Mouse (Mus musculus) liver, embryonic 14.5 days (tissue): ENCODE measurements around the gene Gm8334. TPM values are rescaled to one million over a fixed set of nuclear protein-coding genes. Genes with fewer than 3 reads are reported as not detected.
"Not testable (repeated sequence)": the region's sequence is repeated elsewhere in the genome, so short reads cannot be mapped to it uniquely, and the experiment has no call there.

Source experiments
- ATAC-seq: fragments of 200-750 bp; cut with Nextera tagmentation; 2 replicates; pipeline ENCODE4 v1.8.0; 2017; ENCODE audit warnings: moderate number of reproducible peaks, mild to moderate bottlenecking, moderate library complexity; ENCODE audit not compliant: insufficient read depth
- DNase-seq, 3 experiments: peaks; one replicate each; pipeline ENCODE4 v3.0.0-alpha.2; 2012 to 2013; ENCODE audit warnings: low read depth in 3 of 3, low spot score in 3 of 3
- H3K27ac ChIP-seq: fragments of 300-500 bp; sonication (generic); 2 replicates; pipeline ENCODE4 v1.5.1; 2014; ENCODE audit warnings: moderate library complexity, mild to moderate bottlenecking, control low read depth, inconsistent platforms
- H3K27me3 ChIP-seq: fragments of 300-500 bp; sonication (generic); 2 replicates; pipeline ENCODE4 v1.6.1; 2014; ENCODE audit warnings: mild to moderate bottlenecking, low read length, moderate library complexity; ENCODE audit not compliant: control insufficient read depth, insufficient read depth
- H3K36me3 ChIP-seq: fragments of 300-500 bp; sonication (generic); replicated peaks from 2 replicates; pipeline ENCODE4 v1.6.1; 2014; ENCODE audit warnings: low read depth; ENCODE audit not compliant: control insufficient read depth, insufficient read depth
- H3K4me1 ChIP-seq, 2 experiments: fragments of 200-500 bp in 1 of 2; fragments of 300-500 bp in 1 of 2; sonication (generic) in 1 of 2; replicated peaks; 2 replicates each; pipeline ENCODE4 v1.6.1; 2012 to 2014; ENCODE audit warnings: antibody characterized with exemption in 1 of 2, inconsistent platforms in 1 of 2, low read length in 1 of 2; ENCODE audit not compliant: control insufficient read depth in 2 of 2, insufficient read depth in 2 of 2
- H3K4me2 ChIP-seq: fragments of 300-500 bp; sonication (generic); 2 replicates; pipeline ENCODE4 v1.6.1; 2014; ENCODE audit warnings: low read depth, mild to moderate bottlenecking, control low read depth, moderate library complexity
- H3K4me3 ChIP-seq, 2 experiments: fragments of 200-500 bp in 1 of 2; fragments of 300-500 bp in 1 of 2; sonication (generic) in 1 of 2; 2 replicates each; pipeline ENCODE4 v1.5.1; 2012 to 2014; ENCODE audit warnings: low read depth in 2 of 2, low read length in 2 of 2, mild to moderate bottlenecking in 2 of 2, control low read depth in 1 of 2, inconsistent platforms in 1 of 2, moderate library complexity in 1 of 2; ENCODE audit not compliant: insufficient read depth in 1 of 2
- H3K9ac ChIP-seq: fragments of 300-500 bp; sonication (generic); replicated peaks from 2 replicates; pipeline ENCODE4 v1.6.1; 2014; ENCODE audit warnings: mild to moderate bottlenecking, control low read depth, moderate library complexity
- H3K9me3 ChIP-seq: fragments of 300-500 bp; sonication (generic); 2 replicates; pipeline ENCODE4 v1.6.1; 2016; ENCODE audit warnings: low read length, mixed read lengths; ENCODE audit not compliant: control insufficient read depth
- WGBS: fragments of 180-500 bp; shearing (Covaris S2); extraction: QIAGEN DNeasy Blood & Tissue Kit; methylation state at CpG from one replicate; pipeline ENCODE4 v1.1.7; 2014; ENCODE audit not compliant: insufficient replicate concordance; 5-methylcytosine and 5-hydroxymethylcytosine counted together
- polyA plus RNA-seq, 2 experiments: library from polyadenylated mRNA; depleted of rRNA in 1 of 2; stranded (reverse) in 1 of 2; unstranded in 1 of 2; fragments of >200 nt; fragmentation: Nextera tagmentation in 1 of 2; extraction: Ambion mirVana in 1 of 2; gene quantifications; 2 replicates each; pipeline versions ENCODE4 v1.2.1 to v1.2.3; 2012 to 2014

Gm8334 gene
- polyA plus RNA-seq (2012; rRNA removed) (not detected in 2 replicates), polyA plus RNA-seq (2014; fragmentation: Nextera tagmentation; extraction: Ambion mirVana) (not detected in 2 replicates)

GRCm38 (mm10) chrX:148615053-148615452, at the start of gene Gm8334:
Gene Gm8334 (minus strand): TSS chrX:148615153.
- H3K27me3 ChIP-seq, H3K9me3 ChIP-seq, H3K4me1 ChIP-seq, H3K4me3 ChIP-seq, H3K36me3 ChIP-seq, ATAC-seq, H3K9ac ChIP-seq, H3K27ac ChIP-seq, H3K4me2 ChIP-seq, DNase-seq: not testable (repeated sequence)
- WGBS: 61% methylated on average over 2 of the region's 7 CpGs

- not testable (repeated sequence) for DNase-seq, H3K9ac ChIP-seq, H3K27ac ChIP-seq, H3K9me3 ChIP-seq, H3K4me2 ChIP-seq, H3K4me1 ChIP-seq, H3K36me3 ChIP-seq, H3K27me3 ChIP-seq, ATAC-seq, H3K4me3 ChIP-seq
- no CpG with 5 or more reads among the region's 4 CpGs for WGBS
These were observed 48.3 kb upstream of the Gm8334 start, which contains the start of gene Gm15127 for GRCm38 (mm10) chrX:148663298-148663697. Gene Gm15127 (plus strand): TSS chrX:148663598.

Other genes with a start within 250 kb of the Gm8334 start
- not detected in 2 replicates for gene Gm15114, start 126.2 kb downstream of the Gm8334 start, polyA plus RNA-seq (2012; rRNA removed)
- gene Gm15114, start 126.2 kb downstream of the Gm8334 start, polyA plus RNA-seq (2014; fragmentation: Nextera tagmentation; extraction: Ambion mirVana): not detected in 2 replicates
- gene Gm15127, start 48.4 kb upstream of the Gm8334 start, polyA plus RNA-seq (2012; rRNA removed): not detected in 2 replicates
- not detected in 2 replicates for gene Gm15127, start 48.4 kb upstream of the Gm8334 start, polyA plus RNA-seq (2014; fragmentation: Nextera tagmentation; extraction: Ambion mirVana)
- not detected in 2 replicates for gene Luzp4, start 242.5 kb upstream of the Gm8334 start, polyA plus RNA-seq (2012; rRNA removed)
- not detected in 2 replicates for gene Luzp4, start 242.5 kb upstream of the Gm8334 start, polyA plus RNA-seq (2014; fragmentation: Nextera tagmentation; extraction: Ambion mirVana)